Mouse (Mus musculus) heart, postnatal 4 days (tissue): ENCODE data around the gene Zfp512b. TPM values are rescaled to one million over a fixed set of nuclear protein-coding genes. Genes with fewer than 3 reads are reported as not detected.

Source experiments
- DNase-seq: peaks from one replicate; pipeline ENCODE4 v3.0.0; 2021
- total RNA-seq, 2 experiments: library from RNA; stranded (reverse); gene quantifications; 2 replicates each; pipeline ENCODE4 v1.2.3; 2021

Gene Zfp512b
- 10 to 100 TPM; 41.8 to 45.5 TPM for total RNA-seq

- peak; percentile 78 for DNase-seq
These were observed at the start of gene Zfp512b for GRCm38 (mm10) chr2:181592231-181593041. Gene Zfp512b (minus strand): TSS chr2:181592803.

- no peak for DNase-seq
These were observed 43.3 kb upstream of the Zfp512b start for GRCm38 (mm10) chr2:181635865-181636264.

GRCm38 (mm10) chr2:181632624-181633023 is 40.0 kb upstream of the Zfp512b start:
- DNase-seq, result no peak

- no peak for DNase-seq
These were observed 35.9 kb upstream of the Zfp512b start for GRCm38 (mm10) chr2:181628471-181628870.

GRCm38 (mm10) chr2:181623401-181623800 is 30.8 kb upstream of the Zfp512b start:
- DNase-seq, result peak; percentile 30

GRCm38 (mm10) chr2:181618761-181619495 is 26.3 kb upstream of the Zfp512b start:
- DNase-seq, result no peak

GRCm38 (mm10) chr2:181602367-181602766 is 9.8 kb upstream of the Zfp512b start:
- DNase-seq, result no peak

GRCm38 (mm10) chr2:181601751-181602145 is 9.1 kb upstream of the Zfp512b start:
- no peak for DNase-seq

- DNase-seq, result peak; percentile 97
These were observed 8.5 kb upstream of the Zfp512b start for GRCm38 (mm10) chr2:181600828-181601750.

GRCm38 (mm10) chr2:181600226-181600758 is 7.7 kb upstream of the Zfp512b start:
- DNase-seq, result no peak

- peak; percentile 52 for DNase-seq
These were observed 6.1 kb upstream of the Zfp512b start, which contains the start of gene Samd10 for GRCm38 (mm10) chr2:181598454-181599351. Gene Samd10 (minus strand): TSS chr2:181599212.

- no peak for DNase-seq
These were observed 4.9 kb upstream of the Zfp512b start for GRCm38 (mm10) chr2:181597378-181598061.

GRCm38 (mm10) chr2:181596221-181596960 is 3.8 kb upstream of the Zfp512b start:
- DNase-seq, result no peak

- peak; percentile 47 for DNase-seq
These were observed 2.5 kb upstream of the Zfp512b start for GRCm38 (mm10) chr2:181594946-181595696.

- DNase-seq, result no peak
These were observed 1.3 kb upstream of the Zfp512b start for GRCm38 (mm10) chr2:181593937-181594336.

GRCm38 (mm10) chr2:181593042-181593421 is 429 bp upstream of the Zfp512b start:
- DNase-seq, result peak; percentile 46

- peak; percentile 5 for DNase-seq
These were observed 996 bp downstream of the Zfp512b start, which contains the start of gene Prpf6 for GRCm38 (mm10) chr2:181591528-181592085. Gene Prpf6 (plus strand): TSS chr2:181591868.

- no peak for DNase-seq
These were observed 2.1 kb downstream of the Zfp512b start for GRCm38 (mm10) chr2:181590471-181590870.

- no peak for DNase-seq
These were observed 2.9 kb downstream of the Zfp512b start for GRCm38 (mm10) chr2:181589732-181590105.
